Mouse (Mus musculus): ENCODE data around the gene Fanci. TPM values are rescaled to one million over a fixed set of nuclear protein-coding genes. Genes with fewer than 3 reads are reported as not detected.

The Fanci gene
- polyA plus RNA-seq (2014; fragmentation: Nextera tagmentation; extraction: Ambion mirVana): 18.7 and 20.2 TPM in 2 replicates

- Histone ChIP-seq H3K4me2 (peak within 1 kb of the TSS; percentile 92), H3K9ac (ENCODE audit: low read length) (peak within 1 kb of the TSS; percentile 72), H3K27ac (ENCODE audit: low read depth, low read length) (peak within 1 kb of the TSS; percentile 75; the same call in 1 of the 2 replicates), H3K4me1 (ENCODE audit: control insufficient read depth, insufficient read depth, low read length) (peaks cover 3% of the 10 kb centered on the region), H3K36me3 (ENCODE audit: control insufficient read depth, insufficient read depth, low read length) (no peaks in the 10 kb centered on the region), H3K9me3 (ENCODE audit: control insufficient read depth, low read length) (no peaks in the 10 kb centered on the region), H3K27me3 (ENCODE audit: control insufficient read depth, insufficient read depth, low read length) (no peaks in the 10 kb centered on the region), H3K4me3 (ENCODE audit: low read depth, low read length) (peak within 1 kb of the TSS; percentile 62)
- peak; percentile 94 for ATAC-seq (ENCODE audit: low FRiP score)
- DNase-seq (ENCODE audit: low spot score, missing footprints): peak; percentile 100
- under 1% methylated on average over 44 of the region's 44 CpGs for WGBS
These were observed at the start of gene Fanci for GRCm38 (mm10) chr7:79391883-79392649. Gene Fanci (plus strand): TSS chr7:79391929.

DNA sequence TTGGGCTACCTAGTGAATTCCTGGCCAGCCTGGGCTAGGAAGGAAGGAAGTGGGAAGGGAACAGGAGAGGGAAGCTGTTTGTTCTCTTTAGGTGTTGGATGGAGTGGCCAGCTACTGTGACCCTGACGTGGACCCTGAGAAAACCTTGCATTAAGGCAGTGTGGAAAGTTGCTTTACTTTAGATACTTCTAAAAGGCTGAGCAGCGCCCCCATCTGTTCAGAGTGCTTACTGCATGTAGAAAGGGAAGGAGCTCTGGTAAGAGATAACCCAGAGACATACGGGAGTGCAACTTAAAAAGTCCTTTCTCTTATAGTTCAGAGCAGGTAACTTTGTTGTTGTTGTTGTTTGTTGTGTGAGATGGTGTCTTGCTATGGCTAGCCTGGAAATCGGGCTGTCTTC, 45.8 kb upstream of the Fanci start:
- peaks cover 3% of the 10 kb centered on the region; the same call in 1 of the 2 replicates for H3K36me3 ChIP-seq (ENCODE audit: control insufficient read depth, insufficient read depth, low read length)
- DNase-seq (ENCODE audit: low spot score, missing footprints) (peak; percentile 94), ATAC-seq (ENCODE audit: low FRiP score) (no peak)
- no peaks in the 10 kb centered on the region for H3K27me3 ChIP-seq (ENCODE audit: control insufficient read depth, insufficient read depth, low read length)
- H3K27ac ChIP-seq (ENCODE audit: low read depth, low read length): no peak overlapping the region
- no peaks in the 10 kb centered on the region for H3K9me3 ChIP-seq (ENCODE audit: control insufficient read depth, low read length)
- no peaks in the 10 kb centered on the region for H3K4me1 ChIP-seq (ENCODE audit: control insufficient read depth, insufficient read depth, low read length)
- WGBS: 57% methylated on average over 4 of the region's 4 CpGs
- H3K4me2 ChIP-seq: no peak overlapping the region
- no peak overlapping the region for H3K9ac ChIP-seq (ENCODE audit: low read length)
- H3K4me3 ChIP-seq (ENCODE audit: low read depth, low read length): no peak overlapping the region

- ATAC-seq (ENCODE audit: low FRiP score) (no peak), DNase-seq (ENCODE audit: low spot score, missing footprints) (no peak)
- Histone ChIP-seq H3K36me3 (ENCODE audit: control insufficient read depth, insufficient read depth, low read length) (peaks cover 3% of the 10 kb centered on the region; the same call in 1 of the 2 replicates), H3K9ac (ENCODE audit: low read length) (no peak overlapping the region), H3K4me2 (no peak overlapping the region), H3K27ac (ENCODE audit: low read depth, low read length) (no peak overlapping the region), H3K9me3 (ENCODE audit: control insufficient read depth, low read length) (no peaks in the 10 kb centered on the region), H3K4me3 (ENCODE audit: low read depth, low read length) (no peak overlapping the region), H3K4me1 (ENCODE audit: control insufficient read depth, insufficient read depth, low read length) (no peaks in the 10 kb centered on the region), H3K27me3 (ENCODE audit: control insufficient read depth, insufficient read depth, low read length) (no peaks in the 10 kb centered on the region)
- 83% methylated on average over 8 of the region's 8 CpGs for WGBS
These were observed 45.1 kb upstream of the Fanci start for GRCm38 (mm10) chr7:79346555-79347075.

DNA sequence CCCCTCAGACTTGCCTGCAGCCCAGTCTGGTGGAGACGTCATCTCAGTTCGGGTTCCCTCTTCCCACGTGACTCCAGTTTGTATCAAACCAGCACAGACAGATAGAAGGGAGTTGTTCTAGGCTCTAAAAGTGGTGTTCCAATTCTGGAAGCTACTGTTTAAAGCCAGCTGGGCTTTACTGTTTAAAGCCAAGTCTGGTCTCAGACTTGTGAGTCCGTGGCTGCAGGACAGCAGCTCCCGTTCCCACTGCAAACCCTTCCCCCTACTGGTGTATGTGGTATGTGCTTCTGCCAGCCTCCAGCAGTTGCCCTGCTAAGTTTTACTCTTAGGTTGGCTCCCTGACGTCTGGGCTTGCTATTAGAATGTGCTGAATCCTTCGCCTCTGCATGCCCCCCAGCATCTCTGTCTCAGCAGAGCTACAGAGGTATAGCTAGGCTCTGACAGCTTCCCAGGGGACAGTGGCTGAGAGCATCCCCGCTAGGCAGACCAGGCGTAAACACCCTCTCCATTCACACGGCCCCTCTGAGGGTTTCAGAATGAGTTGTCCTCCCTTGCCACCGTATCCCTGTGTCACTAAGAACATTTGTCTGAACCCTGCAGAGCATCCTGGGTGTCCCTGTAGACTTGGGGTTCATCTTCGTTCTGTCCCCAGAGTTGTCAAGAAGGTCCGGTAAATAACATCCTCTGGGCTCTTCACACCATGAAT, 44.5 kb upstream of the Fanci start:
- H3K27ac ChIP-seq (ENCODE audit: low read depth, low read length): no peak overlapping the region
- H3K9me3 ChIP-seq (ENCODE audit: control insufficient read depth, low read length): no peaks in the 10 kb centered on the region
- DNase-seq (ENCODE audit: low spot score, missing footprints) (no peak), ATAC-seq (ENCODE audit: low FRiP score) (no peak)
- no peaks in the 10 kb centered on the region for H3K4me1 ChIP-seq (ENCODE audit: control insufficient read depth, insufficient read depth, low read length)
- H3K9ac ChIP-seq (ENCODE audit: low read length): no peak overlapping the region
- H3K27me3 ChIP-seq (ENCODE audit: control insufficient read depth, insufficient read depth, low read length): no peaks in the 10 kb centered on the region
- H3K4me2 ChIP-seq: no peak overlapping the region
- H3K36me3 ChIP-seq (ENCODE audit: control insufficient read depth, insufficient read depth, low read length): peaks cover 3% of the 10 kb centered on the region; the same call in 1 of the 2 replicates
- H3K4me3 ChIP-seq (ENCODE audit: low read depth, low read length): no peak overlapping the region
- 79% methylated on average over 13 of the region's 13 CpGs for WGBS

DNA sequence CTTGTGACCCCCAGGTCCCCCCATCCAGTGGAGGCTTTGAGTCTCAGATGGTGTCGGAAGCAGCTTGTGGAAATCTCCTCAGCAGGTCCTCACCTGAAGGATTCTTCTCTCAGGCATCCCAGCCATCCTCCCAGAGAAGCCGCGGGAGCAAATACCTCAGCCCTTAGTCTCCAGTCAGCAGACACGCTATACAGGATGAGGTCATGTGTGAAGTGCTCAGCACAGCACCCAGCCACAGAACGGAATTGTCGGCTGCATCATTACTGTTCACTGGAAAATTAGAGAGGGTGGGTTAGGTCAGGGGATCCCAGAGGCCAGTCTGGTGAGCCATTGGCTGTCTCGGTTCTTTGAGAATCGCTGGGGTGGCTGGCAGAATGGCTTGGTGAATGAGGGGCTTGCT, 42.9 kb upstream of the Fanci start:
- no peak overlapping the region for H3K9ac ChIP-seq (ENCODE audit: low read length)
- H3K4me3 ChIP-seq (ENCODE audit: low read depth, low read length): no peak overlapping the region
- no peak overlapping the region for H3K27ac ChIP-seq (ENCODE audit: low read depth, low read length)
- H3K4me1 ChIP-seq (ENCODE audit: control insufficient read depth, insufficient read depth, low read length): no peaks in the 10 kb centered on the region
- 94% methylated on average over 8 of the region's 8 CpGs for WGBS
- DNase-seq (ENCODE audit: low spot score, missing footprints) (no peak), ATAC-seq (ENCODE audit: low FRiP score) (no peak; the same call in 1 of the 2 replicates)
- H3K36me3 ChIP-seq (ENCODE audit: control insufficient read depth, insufficient read depth, low read length): peaks cover 3% of the 10 kb centered on the region; the same call in 1 of the 2 replicates
- H3K4me2 ChIP-seq: no peak overlapping the region
- no peaks in the 10 kb centered on the region for H3K27me3 ChIP-seq (ENCODE audit: control insufficient read depth, insufficient read depth, low read length)
- no peaks in the 10 kb centered on the region for H3K9me3 ChIP-seq (ENCODE audit: control insufficient read depth, low read length)

GRCm38 (mm10) chr7:79349738-79350386, 41.9 kb upstream of the Fanci start:
- WGBS: 34% methylated on average over 12 of the region's 12 CpGs
- Histone ChIP-seq H3K27ac (ENCODE audit: low read depth, low read length) (no peak overlapping the region), H3K36me3 (ENCODE audit: control insufficient read depth, insufficient read depth, low read length) (peaks cover 6% of the 10 kb centered on the region), H3K4me3 (ENCODE audit: low read depth, low read length) (no peak overlapping the region), H3K27me3 (ENCODE audit: control insufficient read depth, insufficient read depth, low read length) (no peaks in the 10 kb centered on the region), H3K9me3 (ENCODE audit: control insufficient read depth, low read length) (no peaks in the 10 kb centered on the region), H3K9ac (ENCODE audit: low read length) (no peak overlapping the region), H3K4me1 (ENCODE audit: control insufficient read depth, insufficient read depth, low read length) (no peaks in the 10 kb centered on the region), H3K4me2 (no peak overlapping the region)
- DNase-seq (ENCODE audit: low spot score, missing footprints) (peak; percentile 94), ATAC-seq (ENCODE audit: low FRiP score) (peak; percentile 62; the same call in 1 of the 2 replicates)

DNA sequence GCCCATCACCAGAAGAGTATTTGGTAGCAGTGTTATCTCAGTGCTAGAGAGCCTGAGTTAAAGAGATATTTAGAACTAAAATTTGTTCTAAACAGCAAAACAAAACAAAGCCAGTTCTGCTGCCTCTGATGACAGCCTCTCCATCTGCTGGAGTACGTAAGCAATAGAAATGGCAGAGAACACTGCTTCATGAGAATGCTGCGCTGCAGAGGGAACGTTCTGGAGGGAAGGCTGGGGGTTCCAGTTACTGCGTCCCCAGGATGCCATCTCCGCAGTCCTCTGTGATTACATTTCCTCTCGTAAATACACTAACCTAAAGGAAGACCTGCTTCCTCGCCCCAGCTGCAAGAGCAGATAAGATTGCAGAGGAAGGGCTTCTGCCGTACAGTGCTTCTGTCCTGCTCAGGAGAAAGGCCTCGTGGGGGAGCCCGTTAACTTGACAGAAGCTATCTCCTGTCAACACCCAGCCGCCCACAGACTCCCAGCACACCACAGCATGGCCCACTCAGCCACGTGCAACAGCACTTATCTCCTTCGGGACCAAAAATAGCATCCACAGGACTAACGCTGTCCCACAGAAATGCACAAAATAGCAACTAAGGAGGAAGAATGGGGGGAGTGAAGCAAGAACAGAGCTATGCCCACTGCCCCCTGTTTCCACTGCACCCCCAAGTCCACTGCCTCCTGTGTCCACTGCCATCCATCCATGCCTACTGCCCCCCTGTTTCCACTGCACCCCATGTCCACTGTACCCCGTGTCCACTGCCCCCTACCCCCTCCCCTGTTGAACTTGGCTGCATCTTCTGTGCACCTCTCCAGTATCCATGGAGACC, 33.2 kb upstream of the Fanci start:
- ATAC-seq (ENCODE audit: low FRiP score) (no peak), DNase-seq (ENCODE audit: low spot score, missing footprints) (peak; percentile 61)
- H3K27me3 ChIP-seq (ENCODE audit: control insufficient read depth, insufficient read depth, low read length): no peaks in the 10 kb centered on the region
- 87% methylated on average over 15 of the region's 15 CpGs for WGBS
- no peaks in the 10 kb centered on the region for H3K9me3 ChIP-seq (ENCODE audit: control insufficient read depth, low read length)
- no peak overlapping the region for H3K4me3 ChIP-seq (ENCODE audit: low read depth, low read length)
- H3K4me2 ChIP-seq: no peak overlapping the region
- no peak overlapping the region for H3K27ac ChIP-seq (ENCODE audit: low read depth, low read length)
- H3K4me1 ChIP-seq (ENCODE audit: control insufficient read depth, insufficient read depth, low read length): no peaks in the 10 kb centered on the region
- H3K36me3 ChIP-seq (ENCODE audit: control insufficient read depth, insufficient read depth, low read length): peaks cover 19% of the 10 kb centered on the region
- no peak overlapping the region for H3K9ac ChIP-seq (ENCODE audit: low read length)

GRCm38 (mm10) chr7:79359183-79359435, 32.6 kb upstream of the Fanci start:
- no peak overlapping the region for H3K9ac ChIP-seq (ENCODE audit: low read length)
- H3K4me2 ChIP-seq: no peak overlapping the region
- H3K4me3 ChIP-seq (ENCODE audit: low read depth, low read length): no peak overlapping the region
- peaks cover 18% of the 10 kb centered on the region for H3K36me3 ChIP-seq (ENCODE audit: control insufficient read depth, insufficient read depth, low read length)
- H3K27me3 ChIP-seq (ENCODE audit: control insufficient read depth, insufficient read depth, low read length): no peaks in the 10 kb centered on the region
- DNase-seq (ENCODE audit: low spot score, missing footprints) (no peak), ATAC-seq (ENCODE audit: low FRiP score) (no peak)
- no peak overlapping the region for H3K27ac ChIP-seq (ENCODE audit: low read depth, low read length)
- H3K9me3 ChIP-seq (ENCODE audit: control insufficient read depth, low read length): no peaks in the 10 kb centered on the region
- WGBS: 84% methylated on average over 3 of the region's 3 CpGs
- H3K4me1 ChIP-seq (ENCODE audit: control insufficient read depth, insufficient read depth, low read length): no peaks in the 10 kb centered on the region
